Mouse (Mus musculus) testis, adult 2 months (tissue): ENCODE measurements around the gene Spire2.
A peak's percentile ranks its signal among the peaks of the same experiment; 100 is the strongest.

Experiments used
- CTCF ChIP-seq: fragments of 200-500 bp; IDR thresholded peaks from 2 replicates; pipeline ENCODE4 v1.5.1; 2012; ENCODE audit warnings: low read depth, mild to moderate bottlenecking, inconsistent platforms, low read length, moderate library complexity; ENCODE audit not compliant: control insufficient read depth, insufficient read depth, insufficient replicate concordance
- POLR2A ChIP-seq: fragments of 200-500 bp; IDR thresholded peaks from 2 replicates; pipeline ENCODE4 v1.6.1; 2012; ENCODE audit warnings: low read depth, mild to moderate bottlenecking, inconsistent platforms, low read length, moderate library complexity; ENCODE audit not compliant: control insufficient read depth

- TF ChIP-seq CTCF (peak; percentile 87; the same call in 1 of the 2 replicates), POLR2A (no peak)
Measured at GRCm38 (mm10) chr8:123361082-123361739, 28.7 kb downstream of the Spire2 start.
